Mouse (Mus musculus): ENCODE results near the gene Il6st.

Il6st gene

GRCm38 (mm10) chr13:112463868-112464625 is at the start of gene Il6st:
Gene Il6st, plus strand, starts transcription at chr13:112464070.
- CTCF ChIA-PET = no interaction called here

GRCm38 (mm10) chr13:112415896-112416295 is 48.0 kb upstream of the Il6st start:
- CTCF ChIA-PET = interaction anchor here (0.6 kb wide), 1 partner anchor 821 kb away, joined by 4 read pairs; no protein-coding TSS in a partner anchor

GRCm38 (mm10) chr13:112416410-112417162 is 47.3 kb upstream of the Il6st start:
- CTCF ChIA-PET = interaction anchor here (0.6 kb wide), 2 partner anchors 216 to 822 kb away, joined by 3 to 4 read pairs; no protein-coding TSS in a partner anchor

DNA sequence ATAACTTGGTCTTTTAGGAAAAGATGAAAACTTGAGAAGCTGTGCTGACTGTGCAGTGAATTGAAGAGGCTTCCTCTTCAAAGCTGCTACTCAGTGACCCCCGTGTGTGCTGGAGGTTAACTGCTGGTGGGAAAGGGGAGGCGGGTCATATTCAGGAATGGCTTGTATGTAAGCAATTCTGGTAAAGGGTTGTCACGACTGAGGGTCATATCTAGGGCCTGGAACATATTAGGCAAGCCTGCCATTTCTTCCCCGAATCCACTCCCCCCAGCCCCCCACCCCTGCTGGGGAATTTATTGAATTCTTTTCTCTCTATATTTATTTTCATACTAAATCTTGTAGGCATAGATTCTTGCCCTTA is 46.7 kb upstream of the Il6st start:
- CTCF ChIA-PET = interaction anchor here (0.6 kb wide), 1 partner anchor 215 kb away, joined by 3 read pairs; no protein-coding TSS in a partner anchor

GRCm38 (mm10) chr13:112417861-112418423 is 45.9 kb upstream of the Il6st start:
- CTCF ChIA-PET = interaction anchor here (0.7 kb wide), 2 partner anchors 14 to 434 kb away, joined by 3 read pairs; no protein-coding TSS in a partner anchor

GRCm38 (mm10) chr13:112418595-112418994 is 45.3 kb upstream of the Il6st start:
- CTCF ChIA-PET = interaction anchor here (0.9 kb wide), 1 partner anchor 48 kb away, joined by 3 read pairs; no protein-coding TSS in a partner anchor

DNA sequence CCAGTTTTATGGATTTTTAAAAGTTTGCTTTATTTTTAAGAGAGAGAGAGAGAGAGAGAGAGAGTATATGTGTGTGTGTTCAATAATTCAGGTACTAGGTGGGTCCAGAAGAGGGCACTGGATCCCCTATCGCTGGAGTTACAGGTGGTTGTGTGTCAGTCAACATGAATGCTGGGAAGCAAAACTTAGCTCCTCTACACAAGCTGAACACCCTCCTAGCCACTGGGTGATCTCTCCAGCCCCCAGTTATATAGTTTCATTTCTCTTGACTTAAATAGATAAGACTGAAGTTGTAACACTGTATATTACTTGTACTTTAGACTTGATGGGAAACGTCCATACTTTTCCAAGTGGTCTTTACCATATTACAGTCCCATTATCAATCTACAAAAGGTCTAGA is 39.7 kb upstream of the Il6st start:
- CTCF ChIA-PET = no interaction called here

DNA sequence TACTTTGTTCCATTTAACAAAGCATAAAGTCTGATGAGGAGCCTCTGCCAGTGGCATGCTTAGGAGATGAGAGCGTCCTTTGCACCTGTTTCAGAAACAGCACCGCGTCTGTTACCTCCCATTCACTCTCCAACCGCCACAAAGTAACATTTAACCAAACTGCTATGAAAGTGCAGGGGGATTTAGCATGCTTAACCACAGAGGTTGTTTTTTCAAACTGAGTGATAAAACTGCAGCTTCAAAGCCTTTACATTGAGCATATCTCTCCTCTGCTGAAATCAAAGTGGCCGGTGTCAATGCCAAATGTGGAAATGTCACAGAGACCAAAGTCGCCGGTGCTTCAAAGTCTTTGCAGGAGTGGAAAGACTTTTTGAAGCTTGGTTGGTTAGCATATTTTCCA is 39.2 kb upstream of the Il6st start:
- CTCF ChIA-PET = no interaction called here

DNA sequence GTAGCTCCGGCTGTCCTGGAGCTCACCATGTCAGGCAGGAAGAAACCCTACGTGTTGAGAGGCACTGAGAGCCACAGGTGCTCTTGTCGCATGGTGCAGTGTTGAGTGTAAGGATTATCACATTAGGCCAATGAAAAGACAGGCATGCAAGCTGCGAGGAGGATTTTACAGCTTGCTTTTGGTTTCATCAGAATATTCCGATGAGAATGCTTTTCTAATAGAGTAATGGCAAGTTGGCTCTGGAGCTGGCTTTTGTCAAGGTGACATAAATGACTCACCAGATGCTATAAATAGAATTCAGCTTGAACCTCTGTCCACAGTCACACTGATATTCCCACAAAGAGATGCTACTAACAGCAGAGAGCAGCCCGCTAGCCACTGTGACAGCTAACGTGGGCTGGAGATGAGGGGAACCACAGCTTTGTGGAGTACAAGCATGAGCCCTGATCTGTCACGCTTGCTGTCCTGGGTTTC is 38.7 kb upstream of the Il6st start:
- CTCF ChIA-PET = no interaction called here

- CTCF ChIA-PET = interaction anchor here (0.7 to 1.0 kb wide), 3 partner anchors 9 to 43 kb away, joined by 3 to 18 read pairs (median 6); no protein-coding TSS in a partner anchor
These were observed 37.4 kb upstream of the Il6st start for GRCm38 (mm10) chr13:112426265-112427135.

- CTCF ChIA-PET = interaction anchor here (0.7 to 1.0 kb wide), 4 partner anchors 9 to 57 kb away, joined by 3 to 18 read pairs (median 4); no protein-coding TSS in a partner anchor
These were observed 36.8 kb upstream of the Il6st start for GRCm38 (mm10) chr13:112427136-112427470.

DNA sequence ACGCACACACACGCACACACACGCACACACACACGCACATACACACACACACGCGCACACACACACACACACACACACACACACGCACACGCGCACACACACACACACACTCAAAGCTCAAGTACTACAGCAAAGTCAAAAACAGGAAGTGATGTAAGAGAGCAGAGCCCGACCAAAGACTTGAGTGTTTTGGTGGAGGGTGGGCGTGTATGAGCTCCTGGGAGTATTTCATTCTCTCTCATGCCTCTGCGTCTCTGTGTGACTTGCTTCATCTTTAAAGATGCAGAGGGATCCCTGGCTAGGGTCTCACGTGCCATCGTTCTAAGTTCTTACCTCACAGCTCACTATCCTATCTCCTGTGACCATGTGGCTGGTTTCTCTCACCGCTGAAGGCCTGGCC is 36.3 kb upstream of the Il6st start:
- CTCF ChIA-PET = interaction anchor here (0.6 to 1.0 kb wide), 4 partner anchors 18 to 141 kb away, joined by 3 to 18 read pairs (median 4); no protein-coding TSS in a partner anchor

DNA sequence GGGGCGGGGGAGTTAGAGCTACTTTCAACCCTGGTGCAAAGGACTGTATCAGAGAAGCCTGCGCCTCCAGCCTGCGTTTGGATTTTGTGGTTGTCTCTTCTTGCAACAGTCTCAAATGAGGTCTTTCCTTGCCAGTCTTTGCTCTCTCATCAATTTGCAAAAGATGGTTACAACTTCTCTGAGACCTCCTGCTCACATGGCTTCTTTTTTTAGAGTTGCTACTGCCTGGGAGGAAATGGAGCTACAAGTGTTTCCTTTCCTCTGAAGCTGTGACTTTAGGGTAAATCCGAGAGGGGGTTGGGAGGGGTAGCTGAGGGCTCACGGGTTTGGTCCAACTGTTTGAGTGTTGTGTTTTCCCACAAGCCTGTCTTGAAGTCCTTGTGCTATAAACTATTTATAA is 30.6 kb upstream of the Il6st start:
- CTCF ChIA-PET = no interaction called here

DNA sequence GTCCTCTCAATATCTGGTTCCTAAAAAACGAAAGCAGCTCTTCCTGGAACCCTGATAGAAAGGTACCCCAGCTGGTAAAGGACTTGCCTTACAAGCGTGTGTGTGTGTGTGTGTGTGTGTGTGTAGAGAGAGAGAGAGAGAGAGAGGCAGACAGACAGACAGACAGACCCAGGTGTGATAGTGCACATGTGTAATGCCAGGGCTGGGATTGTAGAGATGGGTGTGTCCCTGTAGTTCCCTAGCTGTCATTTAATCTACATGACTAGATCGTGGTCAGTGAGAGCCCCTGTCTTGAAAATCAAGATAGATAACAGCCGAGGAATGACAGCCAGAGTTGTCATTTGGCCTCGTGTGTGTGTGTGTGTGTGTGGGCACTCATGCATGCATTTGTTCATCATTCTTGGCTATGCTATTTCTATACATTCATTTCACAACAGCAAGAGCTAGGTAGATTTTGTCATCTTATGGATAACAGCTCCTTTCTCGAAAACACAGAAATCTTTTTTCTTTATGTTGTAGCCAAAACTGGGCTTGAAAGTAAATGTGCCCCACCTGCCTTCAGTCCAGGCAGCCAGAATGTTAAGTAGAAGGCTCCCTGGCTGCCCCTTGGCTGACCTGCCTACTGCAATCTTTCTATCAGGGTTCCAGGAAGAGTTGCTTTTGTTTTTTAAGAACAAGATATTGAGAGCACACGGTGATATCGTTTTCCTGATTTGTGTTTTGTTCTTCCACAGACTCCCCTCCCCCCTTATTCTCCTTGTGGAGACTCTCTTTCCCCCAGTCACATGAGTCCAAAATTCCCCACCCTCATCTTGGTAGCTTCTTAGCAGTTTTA is 28.4 kb upstream of the Il6st start:
- CTCF ChIA-PET = interaction anchor here (0.5 to 1.5 kb wide), 5 partner anchors 9 to 196 kb away, joined by 3 to 6 read pairs (median 4); no protein-coding TSS in a partner anchor

DNA sequence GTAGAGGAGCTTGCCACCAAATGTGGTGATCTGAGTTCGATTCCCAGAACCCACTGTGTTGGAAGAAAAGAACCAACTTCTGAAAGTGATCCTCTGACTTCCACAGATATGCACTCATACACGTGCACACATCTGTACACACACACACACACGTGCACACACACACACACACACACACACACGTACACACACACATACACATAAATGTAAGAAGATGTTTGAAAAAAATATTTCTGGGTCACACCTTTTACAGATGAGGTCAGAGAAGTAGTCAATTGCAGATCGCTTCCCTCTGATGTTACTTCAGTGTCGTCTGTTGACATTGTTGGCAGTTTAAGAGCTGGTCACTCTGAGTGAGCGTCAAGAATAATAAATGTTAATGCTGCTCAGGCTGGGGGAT is 27.6 kb upstream of the Il6st start:
- CTCF ChIA-PET = interaction anchor here (1.5 kb wide), 1 partner anchor 25 kb away, joined by 4 read pairs; no protein-coding TSS in a partner anchor

DNA sequence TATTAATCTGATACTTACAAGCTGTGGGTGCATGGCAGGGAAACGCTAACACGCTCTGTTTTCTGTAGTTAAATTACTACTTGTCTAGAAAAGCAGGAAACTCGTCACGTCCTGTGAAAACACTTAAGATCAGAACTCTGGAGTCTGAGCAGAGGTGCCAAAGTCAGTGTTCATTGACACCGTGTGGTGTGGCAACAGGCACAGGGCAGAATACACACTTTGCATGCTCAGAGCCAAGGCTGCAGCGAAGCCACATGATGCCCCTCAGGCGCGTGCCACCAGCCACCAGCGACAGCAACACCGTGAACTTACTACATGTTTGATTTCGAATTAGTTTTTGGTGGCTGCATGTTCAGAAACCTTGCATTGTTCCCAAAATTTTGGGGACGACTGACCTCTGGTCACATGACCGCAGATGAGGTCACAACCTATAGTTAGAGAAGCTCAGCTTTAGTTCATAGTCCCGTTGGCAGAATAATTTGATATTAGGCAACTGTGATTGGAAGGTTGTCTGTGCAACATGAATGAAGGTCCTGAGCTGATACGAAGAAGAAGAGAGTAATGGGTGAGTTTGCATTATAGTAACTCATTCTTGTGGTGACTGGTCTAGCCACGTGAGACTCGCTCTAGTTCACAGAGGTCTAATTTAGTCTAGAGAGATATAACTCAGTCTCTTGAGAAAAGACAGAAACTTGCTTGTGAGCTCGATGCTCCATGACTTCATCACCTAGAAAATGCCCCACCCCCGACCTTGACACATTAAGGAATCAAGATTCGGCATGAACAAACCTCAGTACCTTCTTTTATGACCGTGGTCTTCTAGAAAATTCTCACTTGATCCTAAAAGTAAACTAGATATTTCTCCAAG is 25.6 kb upstream of the Il6st start:
- CTCF ChIA-PET = interaction anchor here (0.6 kb wide), 1 partner anchor 85 kb away, joined by 6 read pairs; no protein-coding TSS in a partner anchor

GRCm38 (mm10) chr13:112439105-112439818 is 24.6 kb upstream of the Il6st start:
- CTCF ChIA-PET = no interaction called here

DNA sequence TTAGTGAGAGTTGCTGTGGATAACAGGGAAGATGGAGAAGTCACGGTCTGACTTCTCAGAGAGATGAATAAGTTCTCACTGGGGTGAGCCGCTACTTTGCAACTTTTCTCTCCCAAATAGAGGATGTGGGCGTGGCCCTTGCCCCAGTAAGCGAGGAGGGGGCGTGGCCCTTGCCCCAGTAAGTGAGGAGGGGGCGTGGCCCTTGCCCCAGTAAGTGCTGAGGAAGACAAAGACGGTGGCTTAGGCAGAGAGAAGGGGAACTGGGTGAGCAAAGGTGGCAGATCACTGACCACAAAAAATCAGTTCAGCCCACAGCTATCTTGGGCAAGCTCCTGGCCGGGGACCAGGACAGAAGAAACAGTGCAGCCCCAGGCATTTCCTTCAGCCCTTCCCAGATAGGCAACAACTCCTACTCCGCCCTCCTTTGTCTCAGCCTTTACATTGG is 23.9 kb upstream of the Il6st start:
- CTCF ChIA-PET = no interaction called here

Data from spleen, embryonic (tissue).